Mouse (Mus musculus): ENCODE data around the gene 1700029H14Rik.

DNA sequence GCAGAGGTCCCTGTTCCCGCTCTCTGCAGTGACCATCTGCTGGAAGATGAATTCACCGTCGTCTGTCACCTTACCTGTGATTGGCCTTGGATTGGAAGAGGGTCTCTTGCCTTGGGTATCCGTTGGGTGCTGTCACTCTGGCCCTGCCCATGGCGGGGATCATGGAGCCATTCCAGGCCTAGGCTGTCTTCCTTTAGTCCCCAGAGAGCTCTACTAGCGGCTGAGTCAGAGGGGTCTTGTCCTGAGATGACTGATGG is 10.8 kb downstream of the 1700029H14Rik start:
- TF ChIP-seq CTCF (conservative IDR thresholded peaks at IDR 0.05; ENCODE audit: low read length) (no peak), POU5F1 (IDR thresholded peaks at IDR 0.05; ENCODE audit: borderline replicate concordance, low read length) (no peak)

All from E14TG2a.4 (cell line).